Mouse (Mus musculus) liver, embryonic 11.5 days (tissue): ENCODE measurements at regions not wholly inside any gene's neighbourhood (a gene's known extent, or its start where the extent isn't known, plus 50 kb on each side); places are given as distances from the start of the nearest gene placed in this dataset.
A peak's percentile ranks its signal among the peaks of the same experiment; 100 is the strongest.

ENCODE experiments used
- ATAC-seq: fragments of 200-750 bp; cut with Nextera tagmentation; replicated peaks from 2 replicates; pipeline ENCODE4 v1.8.0; 2017; ENCODE audit warnings: moderate number of reproducible peaks, mild to moderate bottlenecking, moderate TSS enrichment, moderate library complexity; ENCODE audit not compliant: low FRiP score
- DNase-seq: peaks from one replicate; pipeline ENCODE4 v3.0.0-alpha.2; 2017; ENCODE audit warnings: low spot score
- H3K27ac ChIP-seq: fragments of 300-500 bp; sonication (generic); 2 replicates; pipeline ENCODE4 v1.5.1; 2014; ENCODE audit warnings: mild to moderate bottlenecking, low read depth, low read length, control low read depth
- H3K27me3 ChIP-seq: fragments of 300-500 bp; sonication (generic); replicated peaks from 2 replicates; pipeline ENCODE4 v1.6.1; 2014; ENCODE audit warnings: low read length, mixed read lengths; ENCODE audit not compliant: control insufficient read depth, insufficient read depth
- H3K36me3 ChIP-seq: fragments of 300-500 bp; sonication (generic); 2 replicates; pipeline ENCODE4 v1.6.1; 2014; ENCODE audit warnings: mild to moderate bottlenecking, low read length, moderate library complexity, mixed read lengths; ENCODE audit not compliant: control insufficient read depth, insufficient read depth
- H3K4me1 ChIP-seq: fragments of 300-500 bp; sonication (generic); replicated peaks from 2 replicates; pipeline ENCODE4 v1.6.1; 2014; ENCODE audit warnings: low read length, mixed read lengths; ENCODE audit not compliant: control insufficient read depth, insufficient read depth
- H3K4me2 ChIP-seq: fragments of 300-500 bp; sonication (generic); 2 replicates; pipeline ENCODE4 v1.6.1; 2014; ENCODE audit warnings: mild to moderate bottlenecking, control low read depth, moderate library complexity
- H3K4me3 ChIP-seq: fragments of 300-500 bp; sonication (generic); 2 replicates; pipeline ENCODE4 v1.5.1; 2014; ENCODE audit warnings: low read depth, low read length, control low read depth
- H3K9ac ChIP-seq: fragments of 300-500 bp; sonication (generic); 2 replicates; pipeline ENCODE4 v1.6.1; 2014; ENCODE audit warnings: low read depth, low read length, control low read depth
- H3K9me3 ChIP-seq: fragments of 300-500 bp; sonication (generic); 2 replicates; pipeline ENCODE4 v1.6.1; 2016; ENCODE audit warnings: low read length, inconsistent platforms, mixed read lengths; ENCODE audit not compliant: control insufficient read depth
- WGBS: fragments of 180-500 bp; shearing (Covaris S2); extraction: QIAGEN DNeasy Blood & Tissue Kit; methylation state at CpG from one replicate; pipeline ENCODE4 v1.1.7; 2014; 5-methylcytosine and 5-hydroxymethylcytosine counted together

GRCm38 (mm10) chr17:45950533-45951164 is 81.5 kb downstream of the Vegfa start:
- DNase-seq (no peak), ATAC-seq (no peak)
- H3K4me2 ChIP-seq: no peak overlapping the region
- WGBS: 42% methylated on average over 9 of the region's 9 CpGs
- peaks cover 7% of the 10 kb centered on the region for H3K4me1 ChIP-seq
- no peaks in the 10 kb centered on the region for H3K9me3 ChIP-seq
- no peak overlapping the region for H3K4me3 ChIP-seq
- H3K27ac ChIP-seq: no peak overlapping the region
- no peaks in the 10 kb centered on the region for H3K27me3 ChIP-seq
- no peak overlapping the region for H3K9ac ChIP-seq
- no peaks in the 10 kb centered on the region for H3K36me3 ChIP-seq

GRCm38 (mm10) chr17:45949141-45949540 is 83.0 kb downstream of the Vegfa start:
- Histone ChIP-seq H3K4me2 (no peak overlapping the region), H3K27me3 (no peaks in the 10 kb centered on the region), H3K9me3 (no peaks in the 10 kb centered on the region), H3K4me3 (no peak overlapping the region), H3K27ac (no peak overlapping the region), H3K36me3 (no peaks in the 10 kb centered on the region), H3K4me1 (peaks cover 2% of the 10 kb centered on the region; the same call in 1 of the 2 replicates), H3K9ac (no peak overlapping the region)
- no peak for DNase-seq
- no peak for ATAC-seq
- 72% methylated on average over 6 of the region's 6 CpGs for WGBS

GRCm38 (mm10) chr17:45948314-45948935 is 83.7 kb downstream of the Vegfa start:
- Histone ChIP-seq H3K9ac (no peak overlapping the region), H3K4me2 (0 out of 2 replicates have a peak overlapping the region, but pooled peaks have one; percentile 16), H3K27ac (no peak overlapping the region), H3K27me3 (no peaks in the 10 kb centered on the region), H3K4me3 (no peak overlapping the region), H3K36me3 (no peaks in the 10 kb centered on the region), H3K4me1 (peaks cover 2% of the 10 kb centered on the region; the same call in 1 of the 2 replicates), H3K9me3 (no peaks in the 10 kb centered on the region)
- no peak for DNase-seq
- ATAC-seq: 0 out of 2 replicates have a peak, but pooled peaks have one; percentile 26
- 53% methylated on average over 5 of the region's 5 CpGs for WGBS

- no peak overlapping the region for H3K4me3 ChIP-seq
- no peak overlapping the region for H3K27ac ChIP-seq
- no peak for ATAC-seq
Measured at GRCm38 (mm10) chr17:45945005-45945404, 87.2 kb downstream of the Vegfa start.

GRCm38 (mm10) chr17:45943244-45943643 is 88.9 kb downstream of the Vegfa start:
- WGBS: 58% methylated on average over 6 of the region's 6 CpGs
- DNase-seq: no peak
- ATAC-seq: no peak
- Histone ChIP-seq H3K4me1 (peaks cover 3% of the 10 kb centered on the region; the same call in 1 of the 2 replicates), H3K27ac (no peak overlapping the region), H3K36me3 (no peaks in the 10 kb centered on the region), H3K4me2 (no peak overlapping the region), H3K9me3 (no peaks in the 10 kb centered on the region), H3K27me3 (no peaks in the 10 kb centered on the region), H3K9ac (no peak overlapping the region), H3K4me3 (no peak overlapping the region)

More at GRCm38 (mm10) chr17:45945005-45945404, 87.2 kb downstream of the Vegfa start:
- 68% methylated on average over 3 of the region's 3 CpGs for WGBS
- Histone ChIP-seq H3K27me3 (no peaks in the 10 kb centered on the region), H3K36me3 (no peaks in the 10 kb centered on the region), H3K4me2 (no peak overlapping the region), H3K4me1 (peaks cover 5% of the 10 kb centered on the region; the same call in 1 of the 2 replicates), H3K9me3 (no peaks in the 10 kb centered on the region), H3K9ac (no peak overlapping the region)
- no peak for DNase-seq

- no peak for ATAC-seq
- Histone ChIP-seq H3K27ac (no peak overlapping the region), H3K9ac (no peak overlapping the region), H3K4me2 (no peak overlapping the region), H3K4me1 (peaks cover 3% of the 10 kb centered on the region; the same call in 1 of the 2 replicates), H3K27me3 (no peaks in the 10 kb centered on the region), H3K9me3 (no peaks in the 10 kb centered on the region), H3K36me3 (no peaks in the 10 kb centered on the region), H3K4me3 (no peak overlapping the region)
- WGBS: 78% methylated on average over 4 of the region's 4 CpGs
- no peak for DNase-seq
Measured at GRCm38 (mm10) chr17:45941890-45942375, 90.2 kb downstream of the Vegfa start.

- no peak for ATAC-seq
- no peaks in the 10 kb centered on the region for H3K36me3 ChIP-seq
- 71% methylated on average over 16 of the region's 16 CpGs for WGBS
- H3K9ac ChIP-seq: no peak overlapping the region
- no peak overlapping the region for H3K4me3 ChIP-seq
- H3K27me3 ChIP-seq: no peaks in the 10 kb centered on the region
- no peak for DNase-seq
- no peak overlapping the region for H3K4me2 ChIP-seq
- H3K4me1 ChIP-seq: 0 out of 2 replicates have a peak, but pooled peaks cover 3% of the 10 kb centered on the region
- H3K27ac ChIP-seq: no peak overlapping the region
- H3K9me3 ChIP-seq: no peaks in the 10 kb centered on the region
Measured at GRCm38 (mm10) chr17:45940121-45940813, 91.9 kb downstream of the Vegfa start.

- Histone ChIP-seq H3K9ac (no peak overlapping the region), H3K4me3 (no peak overlapping the region), H3K27me3 (no peaks in the 10 kb centered on the region; the same call in 1 of the 2 replicates), H3K4me1 (peaks cover 7% of the 10 kb centered on the region), H3K27ac (no peak overlapping the region), H3K4me2 (no peak overlapping the region), H3K9me3 (no peaks in the 10 kb centered on the region), H3K36me3 (no peaks in the 10 kb centered on the region)
- ATAC-seq (no peak), DNase-seq (no peak)
- WGBS: 38% methylated on average over 1 of the region's 1 CpGs
Measured at GRCm38 (mm10) chr17:45938284-45938683, 93.9 kb downstream of the Vegfa start.
